Mouse (Mus musculus) liver (tissue): ENCODE data around the gene Bap1.

Experiments used
- DNase-seq: peaks from one replicate; pipeline ENCODE4 v3.0.0-alpha.2; 2020; ENCODE audit warnings: mixed read lengths

Bap1 gene

DNA sequence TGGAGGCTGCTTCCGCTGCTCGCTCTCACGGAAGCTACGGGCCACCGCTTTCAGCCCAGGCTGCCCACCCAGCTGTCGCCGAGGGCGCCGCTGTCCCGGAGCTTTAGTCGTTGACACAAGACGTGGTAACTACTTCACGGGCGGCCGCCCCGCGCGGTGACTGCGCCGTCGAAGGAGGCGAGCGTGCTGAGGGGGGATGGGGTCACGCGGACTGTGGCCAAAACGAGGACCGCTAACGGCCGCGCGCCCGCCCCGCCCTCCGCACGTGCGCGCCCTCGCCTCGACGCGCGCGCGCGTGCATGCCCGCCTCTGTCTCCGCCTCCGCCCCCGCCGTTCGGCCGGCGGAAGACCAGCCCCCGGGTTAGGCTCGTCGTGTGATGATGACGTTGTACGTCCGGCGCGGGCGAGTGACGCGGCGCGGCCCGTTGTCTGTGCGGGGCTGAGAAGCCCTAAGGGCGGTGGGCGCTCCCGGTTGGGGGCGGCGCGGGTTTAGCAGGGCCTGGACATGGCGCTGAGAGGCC lies at the start of gene Bap1, which contains the start of gene Phf7:
TSS of gene Bap1 (plus strand) at position 367 of the 521 bp plus-strand sequence.
TSS of gene Phf7 (minus strand) at position 234 of the 521 bp plus-strand sequence.
- DNase-seq, result peak; percentile 96

DNA sequence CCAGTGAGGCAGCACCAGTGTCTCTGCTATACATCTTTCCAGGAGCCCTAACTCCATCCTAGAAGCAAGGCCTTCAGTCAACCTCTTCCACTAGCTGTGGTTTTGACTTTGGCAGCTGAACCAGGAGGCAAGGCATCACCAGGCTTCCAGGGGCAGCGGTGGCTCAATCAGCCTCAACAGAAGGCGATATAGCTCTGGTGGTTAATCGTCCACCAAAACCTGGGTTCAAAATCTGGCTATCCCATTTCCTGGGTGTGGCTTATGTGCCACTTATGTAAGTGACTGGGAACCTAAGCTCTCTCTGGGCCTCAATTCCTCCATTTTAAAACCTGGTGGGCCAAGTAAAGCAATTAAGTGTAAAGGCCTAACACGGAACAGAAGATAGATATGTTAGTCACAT lies 46.4 kb upstream of the Bap1 start:
- DNase-seq, result no peak

DNA sequence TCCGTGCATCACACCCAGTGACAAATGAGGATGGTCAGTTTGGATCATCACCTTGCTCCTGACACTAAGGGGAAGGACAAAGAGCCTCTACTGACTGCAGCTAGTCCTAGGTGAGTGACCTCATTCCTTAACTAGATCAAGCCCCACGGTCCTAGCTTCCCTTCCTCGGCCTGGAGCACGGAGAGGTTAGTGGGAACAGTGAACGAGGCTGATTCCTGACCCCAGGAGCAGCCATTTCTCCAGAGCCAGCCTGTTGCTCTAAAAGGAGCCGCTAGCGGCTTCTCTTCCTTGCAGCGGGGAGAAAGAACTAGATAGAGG lies 46.0 kb upstream of the Bap1 start:
- DNase-seq, result no peak

DNA sequence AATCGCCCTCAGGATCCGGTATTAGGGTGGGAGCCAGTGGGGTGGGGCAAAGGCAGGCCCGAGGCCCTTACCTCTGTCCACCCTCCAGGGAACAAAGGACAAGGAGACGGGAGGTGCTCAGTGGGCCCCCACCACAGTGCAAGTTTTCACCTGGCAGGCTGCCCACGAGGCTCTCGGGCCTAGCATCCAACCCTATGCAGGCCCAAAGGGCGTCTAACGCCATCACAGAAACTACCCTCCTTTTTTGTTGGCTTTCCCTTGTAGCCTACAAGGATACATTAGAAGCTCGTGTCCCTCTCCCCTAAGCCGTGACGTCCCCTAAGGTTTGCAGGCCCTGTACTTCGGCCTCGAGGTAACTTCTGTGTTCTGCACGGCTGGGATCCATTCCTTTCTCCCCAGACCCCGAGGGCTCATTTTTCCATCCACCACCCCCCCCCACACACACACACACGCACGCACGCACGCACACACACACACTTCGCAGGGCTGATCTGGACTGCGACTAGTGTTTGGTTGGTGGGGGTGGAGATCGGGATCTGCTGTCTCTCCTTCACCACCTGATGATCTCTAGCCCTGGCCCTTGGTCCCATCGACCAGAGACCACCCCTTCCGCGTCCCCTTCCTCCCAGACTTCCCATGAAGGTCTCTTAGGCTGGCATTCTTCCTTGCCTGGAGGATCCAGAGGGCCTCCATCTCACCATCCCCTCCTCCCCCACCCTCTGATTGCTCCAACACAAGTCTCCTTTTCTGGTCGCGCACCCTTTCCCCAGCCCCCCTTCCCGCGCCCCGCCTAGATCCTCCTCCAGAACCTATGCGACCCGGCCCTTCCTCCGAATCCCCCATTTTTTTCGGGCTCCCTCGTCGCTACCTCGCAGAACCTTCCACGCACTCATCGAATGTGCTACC lies 45.4 kb upstream of the Bap1 start:
- DNase-seq, result peak; percentile 45

DNA sequence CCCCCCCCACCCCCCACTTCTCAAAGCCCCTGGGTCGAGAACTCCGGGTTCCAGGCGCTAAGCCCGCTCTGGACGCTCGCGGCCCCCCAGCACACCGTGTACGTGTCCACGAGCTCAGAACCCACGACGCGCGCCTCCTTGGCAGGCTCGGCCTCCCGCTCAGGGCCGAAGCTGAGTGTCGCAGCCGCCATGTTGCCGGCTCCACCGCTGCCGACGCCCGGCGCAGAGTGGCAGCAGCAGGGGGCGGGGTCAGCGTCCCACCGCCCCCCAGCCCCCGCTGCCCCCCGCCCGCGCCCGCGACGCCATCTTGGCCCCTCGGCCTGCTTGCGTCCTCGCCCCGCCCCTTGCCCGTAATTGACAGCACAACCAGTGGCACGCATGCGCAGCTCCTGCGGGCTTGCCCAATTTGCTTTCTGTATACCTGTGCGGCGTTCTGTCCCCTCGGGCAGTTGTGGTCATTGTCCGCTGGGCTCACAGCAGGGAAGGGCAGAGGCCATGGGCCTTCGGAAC lies 44.7 kb upstream of the Bap1 start:
- DNase-seq, result peak; percentile 98

DNA sequence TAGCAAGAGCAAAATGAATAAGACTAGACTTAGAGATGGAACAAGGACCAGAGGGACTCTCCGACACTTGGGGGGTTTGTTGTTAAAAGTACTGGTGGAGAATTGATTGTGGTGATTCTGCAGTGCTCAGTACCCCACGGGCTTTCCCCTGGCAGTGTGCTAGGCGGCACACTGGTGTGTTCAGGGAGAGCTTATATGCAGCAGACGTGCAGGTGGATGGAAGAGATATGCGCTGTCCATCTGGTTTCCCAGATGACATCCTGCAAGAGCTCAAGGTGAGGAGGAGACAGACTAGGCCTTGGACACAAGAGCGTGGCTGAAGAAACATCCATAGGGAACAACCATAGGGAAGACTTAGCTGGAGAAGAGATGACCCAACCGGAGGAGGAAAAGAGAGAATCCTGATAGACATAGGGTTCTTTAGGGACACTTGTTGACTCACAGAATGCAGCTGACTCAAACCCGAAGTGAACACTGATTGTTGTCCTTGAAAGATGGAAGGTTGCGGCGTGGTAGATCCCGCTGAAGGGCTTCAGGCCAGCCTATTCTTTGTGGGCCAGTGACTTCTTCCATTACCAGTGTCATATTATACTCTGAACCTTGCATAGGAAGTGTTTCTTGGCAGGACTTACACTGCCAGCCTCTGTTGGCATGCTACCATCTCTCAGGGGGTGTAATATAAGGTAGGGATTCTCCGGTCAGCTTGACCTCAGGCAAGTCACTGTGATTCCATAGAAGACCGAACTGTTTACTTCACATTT lies 44.0 kb upstream of the Bap1 start:
- DNase-seq, result peak; percentile 59

DNA sequence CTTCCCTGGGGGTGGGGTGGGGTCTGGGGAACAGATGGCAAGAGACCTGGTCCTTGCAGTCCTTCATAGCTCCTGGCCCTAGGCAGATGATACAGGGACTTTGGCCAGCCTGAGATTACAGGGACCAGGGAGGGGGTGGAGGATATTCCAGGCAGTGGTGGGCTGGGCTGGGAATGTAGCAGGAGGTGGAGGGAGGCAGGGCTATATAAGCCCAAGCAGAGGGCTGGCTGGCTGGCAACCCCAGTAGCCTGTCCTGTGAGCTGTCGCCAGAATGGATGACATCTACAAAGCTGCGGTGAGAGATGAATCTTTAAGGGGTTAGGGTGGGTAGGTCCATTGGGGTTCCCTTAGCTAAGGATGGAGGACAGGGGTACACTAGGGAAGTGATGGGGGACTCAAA lies 43.2 kb upstream of the Bap1 start, which contains the start of gene Tnnc1:
TSS of gene Tnnc1 (plus strand) at position 229 of the 400 bp plus-strand sequence.
- DNase-seq, result peak; percentile 32

DNA sequence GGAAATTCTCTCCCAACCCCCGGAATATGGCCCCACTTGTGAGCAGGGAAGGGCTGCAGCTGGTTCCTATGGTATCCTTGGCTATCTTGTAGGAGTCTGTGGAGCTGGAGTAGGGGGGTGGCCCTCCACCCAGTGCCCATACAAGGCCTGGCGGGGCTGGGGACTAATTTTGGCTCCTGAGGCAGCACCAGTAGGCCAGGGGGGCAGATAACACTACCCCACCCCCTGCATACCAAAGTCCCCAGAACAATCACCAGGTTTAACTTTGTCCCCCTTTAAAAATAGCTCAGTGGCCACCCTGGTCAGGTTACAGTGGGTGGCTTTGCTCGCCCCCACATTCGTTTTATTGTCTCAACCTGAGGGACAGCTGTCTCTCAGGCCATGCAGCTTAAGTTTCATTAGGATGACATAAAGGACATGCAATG lies 42.1 kb upstream of the Bap1 start:
- DNase-seq, result no peak

DNA sequence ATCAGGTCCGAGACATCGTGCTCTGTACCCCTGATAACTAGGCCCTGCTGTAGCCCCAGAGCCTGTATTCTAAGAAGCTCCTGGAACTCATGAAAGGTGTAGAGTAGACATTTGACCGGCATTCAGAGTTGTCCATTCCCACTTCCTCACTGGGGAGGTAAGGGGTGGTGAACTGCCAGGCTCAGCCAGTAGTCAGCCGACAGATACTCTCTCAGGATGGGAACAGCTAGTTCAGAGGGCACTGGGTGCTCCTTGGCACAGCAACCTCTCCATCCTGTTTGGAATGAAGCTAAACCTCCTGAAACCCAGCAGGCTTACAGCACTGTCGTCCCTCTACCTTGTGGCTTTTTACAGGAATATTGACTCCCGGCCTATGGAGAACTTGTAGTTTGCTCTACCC lies 39.4 kb upstream of the Bap1 start:
- no peak for DNase-seq

DNA sequence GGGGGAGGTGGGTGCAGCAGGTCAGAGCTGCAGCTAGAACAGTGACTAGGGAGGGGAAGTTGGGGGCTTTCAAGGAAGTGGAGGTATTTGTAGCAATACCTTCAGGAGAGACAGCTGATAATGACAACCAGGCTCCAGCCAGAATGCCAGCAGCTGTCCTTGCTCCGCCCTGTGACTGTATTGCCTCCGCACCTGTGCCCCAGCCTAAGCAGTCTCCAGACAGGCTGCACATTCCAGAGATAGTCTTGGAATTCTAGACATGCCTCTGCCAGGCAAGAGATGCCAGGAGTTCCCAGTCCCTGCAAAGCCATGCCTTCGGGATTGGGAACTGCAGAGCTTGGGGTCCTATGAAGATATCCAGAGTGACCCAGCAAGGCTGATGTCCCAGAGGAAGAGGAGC lies 38.8 kb upstream of the Bap1 start:
- DNase-seq, result no peak

DNA sequence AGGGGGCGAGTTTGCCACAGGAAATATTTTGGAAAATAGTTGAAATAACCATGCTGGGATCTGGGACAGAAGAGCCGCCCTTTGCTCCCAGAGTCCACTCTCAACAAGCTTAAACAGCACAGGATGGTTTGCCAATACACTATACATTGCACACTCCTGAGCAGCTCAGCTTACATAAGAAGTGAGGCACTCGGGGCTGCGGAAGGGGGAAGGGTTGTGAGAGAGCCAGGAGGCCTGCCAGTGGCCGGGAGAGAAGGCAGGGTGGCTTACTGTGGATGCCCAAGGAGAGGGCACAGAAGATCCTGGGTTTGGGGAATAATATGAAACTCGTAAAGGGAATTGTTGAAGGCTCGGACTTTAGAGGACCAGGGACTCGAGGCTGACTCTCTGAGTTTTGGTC lies 37.4 kb upstream of the Bap1 start:
- DNase-seq, result peak; percentile 25

DNA sequence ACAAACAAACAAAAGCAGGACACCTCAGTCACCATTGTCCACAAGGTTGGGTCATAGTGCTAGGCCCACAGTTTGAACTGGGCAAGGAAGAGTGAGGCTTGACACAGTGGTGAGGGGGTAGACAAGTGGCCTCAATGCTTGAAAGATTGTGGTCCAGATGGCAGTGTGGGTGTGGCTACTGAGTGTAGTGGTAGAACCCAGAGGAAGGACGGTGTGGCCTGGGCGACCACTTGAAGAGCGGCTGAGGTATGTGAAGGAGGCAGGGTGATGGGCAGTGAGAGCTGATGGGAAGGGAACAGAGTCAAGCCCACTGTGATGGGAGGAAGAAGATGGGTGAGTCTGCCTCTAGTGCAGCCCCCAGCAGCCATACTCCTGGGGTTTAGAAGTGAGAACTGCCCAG lies 36.6 kb upstream of the Bap1 start:
- no peak for DNase-seq

DNA sequence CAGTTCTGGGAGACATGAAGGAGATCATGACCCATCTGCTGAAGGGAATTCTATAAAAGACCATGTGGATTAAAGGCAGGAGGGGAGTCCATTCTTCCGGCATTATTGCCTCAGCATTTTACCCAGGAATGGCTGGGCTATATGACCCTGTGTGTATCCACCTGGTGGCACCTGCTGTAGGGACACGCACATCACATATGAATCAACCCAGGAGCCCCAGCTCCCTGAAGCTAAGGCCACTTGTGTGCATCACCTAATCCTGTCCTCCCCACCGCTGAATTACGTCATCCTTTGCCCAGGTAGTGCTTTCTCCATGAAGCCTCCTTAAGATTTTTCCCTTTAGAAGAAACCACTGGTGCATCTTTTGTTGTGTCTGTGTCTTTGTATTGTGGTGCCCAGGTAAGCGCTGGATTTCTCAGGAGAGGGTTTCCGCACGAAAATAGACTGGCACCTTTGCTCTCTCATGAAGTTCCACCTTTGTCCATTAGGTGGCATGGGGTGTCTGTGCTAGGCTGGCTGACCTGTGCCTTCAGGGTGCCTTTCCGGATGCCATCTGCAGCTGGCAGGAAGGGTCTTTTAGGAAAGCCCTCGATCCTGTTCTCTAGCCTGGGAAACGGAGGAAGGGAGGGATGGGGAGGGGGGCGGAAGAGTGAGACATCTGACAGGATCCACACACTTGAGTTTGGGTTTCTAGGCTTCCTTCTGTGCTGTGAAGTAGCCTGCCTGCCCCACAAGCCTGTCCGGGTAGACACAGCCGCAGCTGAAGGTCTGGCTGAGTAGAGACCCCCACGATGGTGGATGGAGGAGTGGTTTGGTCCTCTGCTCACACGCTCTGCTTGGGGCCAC lies 35.9 kb upstream of the Bap1 start:
- DNase-seq, result peak; percentile 52

DNA sequence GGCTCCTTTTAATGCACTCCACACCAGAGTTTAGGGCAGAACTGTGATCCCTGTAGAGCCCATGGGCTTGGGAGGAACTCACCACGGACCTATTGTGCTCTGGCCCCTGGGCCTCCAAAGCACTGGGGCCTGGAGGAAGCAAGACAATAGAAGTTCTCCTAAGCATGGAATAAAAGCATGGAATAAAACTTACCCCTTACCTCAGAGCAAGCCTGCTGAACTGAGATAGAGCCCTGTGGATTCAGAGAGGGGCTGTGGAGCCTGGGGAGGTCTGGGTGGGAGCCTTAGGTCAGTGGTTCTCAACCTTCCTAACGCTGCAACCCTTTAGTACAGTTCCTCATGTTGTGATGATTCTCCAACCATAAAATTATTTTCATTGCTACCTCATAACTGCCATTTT lies 34.4 kb upstream of the Bap1 start, which contains the start of gene Nisch:
TSS of gene Nisch (minus strand) at position 101 of the 400 bp plus-strand sequence.
- no peak for DNase-seq

DNA sequence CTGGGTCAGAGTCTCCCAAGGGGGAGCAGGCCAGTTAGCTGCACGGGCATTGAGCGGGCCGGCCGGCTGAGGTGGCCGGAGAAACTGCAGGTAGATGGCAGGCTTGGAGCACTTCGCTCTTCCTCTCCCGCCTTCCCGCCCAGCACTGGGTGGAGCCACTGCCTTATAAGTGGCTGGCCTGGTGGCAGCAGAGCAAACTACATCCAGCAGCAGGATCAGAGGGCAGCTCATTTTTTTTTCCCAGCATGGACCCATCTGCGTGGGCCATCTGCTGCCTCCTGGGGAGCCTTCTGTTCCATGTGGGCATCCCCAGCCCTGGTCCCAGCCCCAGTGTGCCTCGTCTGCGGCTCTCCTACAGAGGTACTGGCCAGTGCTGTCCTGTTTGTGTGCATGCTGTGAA lies 33.6 kb upstream of the Bap1 start, which contains the start of gene Sema3g:
TSS of gene Sema3g (plus strand) at position 195 of the 400 bp plus-strand sequence.
- DNase-seq, result peak; percentile 71

DNA sequence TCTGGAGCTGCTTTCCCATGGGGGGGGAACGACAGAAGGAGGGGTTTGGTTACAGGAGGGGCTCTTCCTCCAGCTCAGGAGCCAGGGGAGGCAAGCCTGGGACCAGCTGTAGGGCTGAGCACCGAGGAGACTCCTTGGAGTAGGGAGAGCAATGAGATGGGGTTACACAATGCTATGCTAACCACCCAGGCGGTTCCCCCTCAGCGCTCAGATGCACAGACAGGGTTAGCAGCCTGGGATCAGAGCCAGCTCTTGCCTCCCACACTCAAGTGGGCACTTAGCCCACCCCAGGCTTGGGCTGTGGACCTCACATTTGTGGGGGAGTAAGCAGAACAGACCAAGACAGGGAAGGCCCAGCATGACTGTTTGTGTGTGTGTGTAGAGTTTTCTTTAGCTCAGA lies 24.3 kb upstream of the Bap1 start:
- DNase-seq, result peak; percentile 42

DNA sequence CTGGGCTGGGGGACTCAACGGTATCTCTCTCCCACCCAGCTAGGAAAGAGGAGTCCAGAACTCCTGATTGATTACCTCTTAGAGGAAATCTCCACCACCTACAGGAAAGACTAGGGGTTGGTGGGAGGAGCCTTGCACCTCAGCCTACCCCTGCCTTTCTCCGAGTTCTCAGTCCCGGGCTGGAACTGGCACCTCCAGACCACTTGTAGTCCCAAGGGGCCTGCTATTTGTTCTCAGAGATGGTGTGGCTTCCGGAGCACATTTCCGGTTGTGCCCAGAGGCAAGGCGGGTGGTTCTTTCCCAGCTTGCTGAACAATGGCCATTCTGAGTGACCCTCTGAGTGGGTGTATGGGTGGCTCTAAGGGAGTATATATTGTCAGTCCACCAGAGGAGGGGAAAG lies 23.0 kb upstream of the Bap1 start:
- no peak for DNase-seq

DNA sequence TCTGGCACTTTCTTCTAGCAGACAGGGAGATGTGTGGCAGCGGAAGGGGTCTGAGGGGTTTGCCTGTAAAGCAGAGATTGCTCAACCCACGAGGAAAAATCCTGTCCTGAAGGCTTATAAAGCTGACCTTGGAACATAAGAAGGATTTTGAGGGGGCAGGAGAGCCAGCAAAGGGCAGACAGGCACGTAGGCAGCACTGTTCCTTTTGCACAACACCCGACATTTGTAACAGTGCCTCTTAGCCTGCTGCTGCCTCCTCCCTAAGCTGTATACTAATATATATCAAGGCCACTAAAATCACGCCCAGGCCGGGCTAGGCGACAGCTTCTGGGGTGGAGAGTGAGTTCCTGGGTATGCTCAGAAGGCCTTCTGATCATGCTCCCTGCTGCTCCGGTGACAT lies 20.8 kb upstream of the Bap1 start:
- no peak for DNase-seq

DNA sequence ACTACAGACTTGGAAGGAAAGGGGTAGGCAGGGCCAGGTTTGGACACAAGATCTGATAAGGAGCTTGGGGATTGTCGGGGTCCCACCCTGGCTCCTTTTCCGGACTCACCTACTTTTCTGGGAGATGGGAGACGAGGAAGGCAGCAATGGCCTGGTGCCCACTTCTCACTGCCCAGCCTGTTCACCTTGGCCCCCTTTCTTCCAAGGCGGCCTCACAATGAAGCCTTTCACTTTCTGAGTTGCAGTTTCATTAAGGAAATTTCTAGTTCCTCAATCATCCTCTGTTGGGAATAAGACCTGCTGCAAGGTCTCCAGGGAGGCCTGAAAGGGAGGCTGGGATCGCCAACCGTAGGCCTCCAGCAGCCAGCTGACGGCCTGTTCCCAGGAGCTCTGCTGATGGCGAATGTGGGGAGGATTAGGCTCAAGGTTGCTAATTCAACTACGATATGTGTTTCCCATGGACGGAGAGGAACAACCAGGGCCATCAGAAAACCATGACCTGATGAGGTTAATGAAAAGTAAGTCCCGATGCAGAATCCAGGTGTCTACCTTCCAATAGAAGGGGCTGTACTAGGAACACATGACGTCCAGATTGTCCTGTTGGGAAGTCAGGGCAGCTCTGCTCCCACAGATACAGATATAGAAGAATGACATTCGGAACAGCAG lies 18.7 kb upstream of the Bap1 start:
- no peak for DNase-seq

DNA sequence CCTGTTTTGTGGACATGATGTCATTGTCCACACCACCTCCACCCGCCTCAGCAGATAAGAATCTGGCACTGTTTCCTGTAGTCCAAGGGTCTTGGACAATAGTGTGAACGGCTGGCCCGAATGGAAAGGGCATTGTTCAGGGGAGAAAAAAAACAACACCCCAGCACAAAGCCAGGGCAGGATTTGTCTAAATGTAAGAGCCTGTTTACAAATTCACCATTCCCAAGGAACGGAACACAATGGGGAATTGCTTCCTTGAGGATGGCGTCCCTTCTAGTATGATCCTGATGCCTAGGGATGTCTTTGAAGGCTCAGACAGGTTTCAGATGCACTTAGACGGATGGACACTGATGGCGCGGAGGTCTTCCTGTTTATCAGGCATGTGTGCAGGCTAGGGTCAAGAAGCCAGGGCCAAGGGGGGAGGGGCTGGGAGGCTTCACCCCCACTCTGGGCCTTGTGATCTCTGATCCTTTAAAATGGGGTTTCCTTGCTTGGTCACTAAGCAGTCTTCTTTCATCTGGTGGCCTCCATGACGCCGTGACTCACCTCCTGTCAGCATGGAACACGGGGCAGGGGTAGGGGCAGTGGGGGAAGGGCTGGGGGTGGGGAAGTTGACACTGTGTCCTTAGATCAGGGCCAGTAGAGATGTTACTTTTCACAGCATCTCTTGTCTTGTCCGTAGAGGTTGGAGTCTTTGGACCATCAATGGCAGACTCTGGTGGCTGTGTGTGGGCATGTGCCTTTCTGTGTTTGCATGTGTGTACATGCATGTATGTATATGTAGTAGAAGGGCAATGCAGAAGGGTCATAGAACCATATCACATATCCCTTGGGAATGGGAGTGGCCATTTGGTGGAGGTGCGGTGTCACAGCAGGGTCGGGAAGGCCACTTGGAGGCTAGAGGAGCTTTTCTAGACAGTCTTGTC lies 17.9 kb upstream of the Bap1 start:
- DNase-seq, result no peak
